Mouse (Mus musculus) spleen, postnatal 4 days (tissue): ENCODE results near the gene Ror2.

Experiments
- DNase-seq, 2 experiments: peaks; one replicate each; pipeline ENCODE4 v3.0.0; 2022; ENCODE audit warnings: low spot score in 2 of 2

The Ror2 gene

DNA sequence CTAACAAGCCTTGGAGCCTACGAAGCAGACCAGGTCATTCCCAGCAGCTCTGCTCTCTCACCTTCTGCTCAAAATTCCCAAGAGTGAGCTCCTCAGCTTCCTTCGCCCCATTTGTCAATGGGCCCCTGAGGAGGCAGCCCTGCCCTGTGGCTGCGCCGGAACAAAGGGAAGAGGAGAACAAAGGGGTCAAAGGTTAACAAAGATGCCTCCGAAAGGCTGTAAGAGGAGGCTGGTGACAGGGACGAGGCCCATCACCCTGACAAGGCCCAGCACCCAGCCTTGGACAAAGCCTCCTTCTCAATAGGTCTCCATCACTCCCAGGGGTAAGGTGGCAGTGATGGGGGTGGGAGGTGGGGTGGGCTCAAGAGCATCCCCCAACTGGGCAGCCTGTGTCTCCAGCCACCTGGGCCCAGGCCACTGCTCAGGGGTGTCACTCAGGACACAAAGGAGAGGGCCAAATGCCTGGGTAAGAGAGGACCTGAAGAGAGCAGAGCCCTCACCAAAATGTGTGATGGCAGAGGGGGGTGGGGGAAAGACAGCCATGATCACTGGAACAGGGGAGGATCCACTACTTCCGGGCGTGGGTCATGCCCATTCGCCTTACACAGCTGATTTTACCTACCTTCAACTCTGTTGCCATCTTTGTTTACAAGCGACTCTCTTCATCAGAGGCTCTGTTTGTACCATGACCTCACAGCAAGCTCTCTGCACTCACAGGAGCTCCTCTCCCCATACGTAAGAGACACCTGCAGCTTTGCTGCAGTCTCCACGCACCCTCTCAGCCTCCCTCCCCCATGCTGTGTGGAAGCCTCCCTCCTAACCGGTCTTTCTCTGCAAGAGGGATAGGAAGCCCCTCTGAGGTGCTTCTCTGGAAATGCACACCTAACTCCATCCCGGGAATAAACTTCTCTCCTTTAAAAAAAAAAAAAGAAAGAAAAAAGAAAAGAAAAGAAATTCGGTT is 51.8 kb downstream of the Ror2 start:
- DNase-seq: no peak

DNA sequence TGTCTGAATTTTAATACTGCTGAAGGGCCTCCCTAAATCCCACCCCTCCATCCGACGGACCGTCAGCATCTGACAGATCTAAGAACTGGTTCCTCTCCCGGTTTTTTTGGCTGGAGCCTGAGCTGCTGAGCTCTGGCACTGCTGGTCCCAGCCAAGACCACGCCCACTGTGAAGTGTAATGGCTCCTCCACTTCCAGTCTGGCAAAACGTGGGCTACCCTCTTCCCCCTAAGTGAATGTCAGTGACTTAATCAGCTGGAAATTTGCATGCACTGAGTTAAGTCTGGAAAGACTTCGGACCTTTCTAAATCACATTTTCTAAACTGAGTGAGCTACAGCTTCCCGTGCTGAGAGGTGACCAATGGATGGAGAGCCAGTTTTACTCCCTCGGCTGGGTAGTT is 52.5 kb downstream of the Ror2 start:
- no peak for DNase-seq

DNA sequence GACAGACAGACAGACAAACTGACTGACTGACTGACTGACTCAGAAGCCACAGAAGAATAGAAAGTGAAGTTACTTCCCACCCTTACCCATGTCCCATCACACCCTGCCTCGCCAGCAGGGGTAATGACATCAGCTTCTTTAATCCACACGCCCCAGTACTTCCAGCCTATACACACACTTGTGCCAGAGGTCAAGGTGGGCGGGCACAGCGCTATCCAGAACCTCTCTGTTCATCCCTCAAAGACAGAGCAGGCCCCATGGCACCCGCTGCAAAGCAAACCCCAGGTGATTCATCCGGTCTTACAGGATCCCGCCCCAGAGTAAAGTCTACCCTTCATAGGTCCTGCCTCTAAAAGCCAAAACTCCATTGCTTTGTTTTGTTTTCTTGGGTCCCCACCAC is 53.5 kb downstream of the Ror2 start:
- DNase-seq: no peak

DNA sequence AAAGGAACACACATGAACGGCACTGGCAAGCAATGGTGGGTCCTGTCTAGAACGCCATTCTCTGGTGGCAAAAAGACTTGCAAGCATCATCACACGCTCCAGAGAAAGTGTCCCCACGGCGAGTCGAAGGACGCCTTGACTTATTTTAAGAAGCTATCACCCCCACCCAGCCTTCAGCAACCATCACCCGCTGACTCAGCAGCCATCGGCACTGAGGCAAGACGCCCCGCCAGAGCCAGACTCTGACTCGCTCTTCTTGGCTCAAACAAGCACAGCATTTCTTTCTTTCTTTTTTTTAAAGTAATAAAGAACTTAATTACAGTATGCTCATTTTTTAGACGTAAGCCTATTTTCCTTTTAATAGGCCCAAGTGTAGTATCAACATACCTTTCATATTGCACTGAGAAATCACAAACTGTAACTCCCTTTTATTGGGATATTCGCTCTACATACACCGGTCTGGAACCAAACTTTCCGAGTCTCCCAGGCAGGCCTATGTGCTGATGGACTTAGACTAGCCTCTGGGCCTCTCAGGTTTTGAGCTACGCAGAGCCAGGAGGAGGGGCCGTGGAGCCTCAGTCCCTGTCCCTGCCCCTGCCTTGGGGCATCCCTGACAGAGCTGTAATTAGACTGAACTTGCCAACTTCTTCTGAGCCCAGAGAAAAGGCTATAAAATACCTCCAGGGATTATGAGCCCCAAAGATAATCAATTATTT is 55.3 kb downstream of the Ror2 start:
- no peak for DNase-seq

DNA sequence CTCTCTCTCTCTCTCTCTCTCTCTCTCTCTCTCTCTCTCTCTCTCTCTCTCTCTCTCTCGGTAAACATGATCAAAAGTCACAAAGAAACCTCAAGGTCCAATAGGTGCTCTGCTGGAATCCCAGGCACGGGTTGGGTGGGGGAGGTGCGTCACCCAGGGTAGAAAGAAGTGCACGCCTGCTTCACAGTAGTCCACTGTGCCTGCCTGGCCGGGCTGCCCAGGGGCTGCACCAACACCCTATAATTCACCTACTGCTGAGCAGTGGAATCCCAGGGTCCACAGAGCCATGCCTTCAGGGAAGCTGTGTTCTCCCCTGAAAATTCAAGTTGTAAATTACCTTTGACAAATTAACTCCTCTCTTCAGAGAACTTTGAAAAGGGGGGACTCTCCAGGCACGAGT is 58.9 kb downstream of the Ror2 start:
- no peak for DNase-seq

DNA sequence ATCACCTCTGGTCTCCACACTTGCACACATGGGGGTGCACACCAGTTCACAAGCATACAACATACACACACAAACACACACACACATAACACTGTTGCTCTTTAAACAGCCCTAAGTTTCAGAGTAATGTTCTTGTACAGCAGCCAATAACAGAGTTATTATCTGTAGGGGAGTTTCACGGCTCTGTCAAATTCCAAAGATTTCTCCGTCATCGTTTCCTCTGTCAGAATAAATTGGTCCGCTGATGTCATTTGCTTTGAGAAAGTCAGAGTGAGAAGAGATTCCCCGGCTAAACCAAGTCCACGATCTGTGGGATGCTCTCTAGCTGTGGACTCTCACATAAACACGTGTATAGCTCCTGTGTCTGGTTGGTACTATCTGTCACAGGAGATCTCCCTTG is 59.5 kb downstream of the Ror2 start:
- no peak for DNase-seq

DNA sequence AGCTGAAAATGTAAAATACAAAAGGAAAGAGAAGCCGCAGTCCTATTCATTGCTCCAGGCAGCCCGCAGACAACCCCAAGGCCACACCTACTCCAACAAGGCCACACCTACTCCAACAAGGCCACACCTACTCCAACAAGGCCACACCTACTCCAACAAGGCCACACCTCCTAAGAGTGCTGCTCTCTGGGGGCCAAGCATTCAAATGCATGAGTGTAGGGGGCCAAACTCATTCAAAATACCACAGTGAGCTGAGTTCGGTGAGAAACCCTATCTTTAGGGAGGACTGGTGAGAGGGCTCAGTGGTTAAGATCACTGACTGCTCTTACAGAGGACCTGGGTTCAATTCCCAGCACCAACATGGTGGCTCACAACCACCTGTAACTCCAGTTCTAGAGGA is 60.0 kb downstream of the Ror2 start:
- no peak for DNase-seq

DNA sequence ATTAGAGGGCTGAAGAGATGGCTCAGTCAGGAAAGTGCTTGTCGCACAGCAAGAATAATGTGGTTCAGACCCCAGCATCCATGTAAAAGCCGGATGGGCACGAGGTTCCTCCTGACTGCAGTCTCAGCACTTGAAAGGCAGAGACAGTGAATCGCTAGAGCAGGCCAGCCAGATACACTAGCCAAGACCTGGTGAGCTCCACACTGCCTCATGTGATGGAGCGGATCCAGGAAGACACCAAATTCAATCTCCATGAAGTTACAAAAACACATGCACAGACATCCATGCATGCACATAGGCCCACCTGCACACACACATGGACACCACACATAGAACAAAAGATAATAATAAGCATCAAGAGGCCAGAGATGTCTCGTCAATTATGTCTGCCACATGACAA is 64.7 kb downstream of the Ror2 start:
- no peak for DNase-seq

DNA sequence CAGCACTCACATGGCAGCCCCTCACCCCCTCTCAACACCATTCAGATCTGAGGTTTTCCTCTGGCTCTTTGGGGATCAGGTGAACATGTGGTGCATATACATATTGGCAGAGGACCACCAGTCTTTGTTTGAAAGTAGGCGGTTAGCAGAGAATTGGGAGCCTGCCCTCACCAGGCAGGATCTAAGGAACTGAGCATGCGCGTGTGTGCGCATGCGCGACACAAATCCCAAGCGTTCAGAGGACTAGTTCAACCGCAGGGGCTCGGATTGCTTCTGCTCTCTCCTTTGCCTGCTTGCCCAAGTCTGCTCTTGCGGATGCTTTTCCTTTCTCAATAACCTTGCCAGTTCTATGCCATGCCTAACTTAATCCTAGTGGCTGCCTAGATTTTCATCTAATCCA is 66.0 kb downstream of the Ror2 start:
- DNase-seq: no peak

DNA sequence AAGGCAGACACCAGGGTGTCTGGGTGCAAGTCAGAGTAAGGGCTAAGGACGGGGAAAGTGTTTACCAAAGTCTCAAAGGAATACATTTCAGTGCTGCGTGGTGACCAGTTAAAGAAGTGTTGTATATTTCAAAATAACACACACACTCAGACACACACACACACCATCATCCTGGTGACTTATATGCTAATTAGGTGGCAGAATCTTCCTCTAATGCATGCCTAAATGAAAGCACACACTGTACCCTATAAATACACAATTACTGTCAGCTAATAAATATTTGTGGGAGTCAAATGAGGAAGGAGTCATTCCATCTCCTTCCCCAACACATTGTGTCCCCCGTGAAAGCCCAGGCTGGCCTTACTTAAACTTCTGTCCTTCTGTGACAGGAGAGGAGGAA is 66.5 kb downstream of the Ror2 start:
- no peak for DNase-seq

DNA sequence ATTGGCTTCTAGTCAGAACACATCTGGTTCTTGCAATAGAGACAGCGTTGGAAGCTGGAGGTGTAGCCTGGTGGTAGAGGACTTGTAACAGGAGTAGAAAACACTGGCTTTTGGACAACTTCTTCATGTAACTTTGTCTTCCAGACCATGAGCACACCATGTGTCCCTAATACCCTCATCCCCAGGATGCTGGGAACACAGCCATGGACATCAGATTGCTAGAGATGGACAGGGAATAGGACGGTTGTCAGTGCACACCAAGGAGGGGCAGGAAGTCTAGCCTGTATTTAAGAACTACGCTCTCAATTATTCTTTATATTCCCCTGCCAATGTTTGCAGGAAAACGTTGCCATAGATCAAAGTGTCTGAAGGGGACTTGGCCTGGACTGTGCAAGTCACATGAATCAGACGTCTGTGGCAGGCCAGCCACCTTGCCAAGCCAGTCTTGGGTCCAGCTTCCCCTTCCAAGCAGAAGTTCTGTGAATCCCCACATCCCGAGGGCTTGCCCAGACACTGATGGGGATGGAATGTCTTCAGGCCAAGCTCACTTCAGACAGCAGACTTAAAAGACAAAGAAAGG is 68.4 kb downstream of the Ror2 start:
- DNase-seq: no peak

DNA sequence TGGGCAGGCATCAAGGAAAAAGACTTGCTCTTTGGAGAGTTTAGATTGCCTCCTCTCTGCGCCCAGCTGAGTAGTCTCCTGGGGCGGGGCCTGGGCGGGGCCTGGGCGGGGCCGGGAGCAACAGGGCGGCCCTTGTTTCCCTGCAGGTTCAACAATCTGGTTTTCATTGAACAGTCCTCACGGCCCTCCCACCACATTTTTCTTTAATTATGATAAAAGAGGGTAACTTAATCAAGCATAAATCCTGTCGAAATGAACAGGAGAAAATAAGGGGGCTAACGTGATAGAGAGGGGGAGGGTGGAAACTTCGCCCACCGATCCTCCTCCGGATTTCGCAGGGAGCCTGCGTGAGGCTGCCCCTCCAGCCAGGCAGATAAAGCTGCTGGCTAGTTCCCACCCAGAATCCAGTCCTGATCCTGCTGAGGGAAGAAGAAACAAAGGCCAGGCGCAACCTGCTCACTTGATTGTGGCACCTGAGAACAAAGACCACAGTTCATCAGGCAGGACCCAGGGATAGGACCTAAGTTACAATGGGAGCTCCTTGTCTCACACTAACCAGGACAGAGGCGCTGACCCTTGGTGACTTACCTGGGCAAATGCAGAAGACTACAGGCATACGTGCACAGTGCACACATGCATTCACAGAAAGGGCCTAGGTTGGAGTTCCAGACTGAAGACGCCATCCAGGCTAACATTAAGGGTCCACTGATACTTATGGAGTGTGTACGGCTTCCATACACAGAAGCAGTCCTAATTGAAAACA is 73.8 kb downstream of the Ror2 start:
- DNase-seq: no peak

DNA sequence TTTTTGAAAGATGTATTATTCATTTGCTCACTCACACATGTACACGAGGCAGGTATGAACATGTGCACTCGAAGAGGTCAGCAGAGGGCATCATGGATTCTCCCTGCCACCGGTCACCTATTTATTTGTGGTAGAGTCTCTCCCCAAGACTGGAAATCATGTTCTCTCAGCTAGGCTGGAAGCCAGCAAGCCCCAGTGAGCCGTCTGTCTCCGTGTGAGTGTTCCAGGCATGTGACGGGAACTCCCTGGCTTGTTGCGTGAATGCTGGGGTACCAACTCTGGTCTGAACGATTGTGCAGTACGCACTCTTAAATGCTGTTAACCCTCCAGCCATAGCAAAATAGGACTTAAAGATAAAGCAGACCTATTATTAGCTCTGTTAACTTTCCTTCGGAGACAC is 77.4 kb downstream of the Ror2 start:
- DNase-seq: no peak

DNA sequence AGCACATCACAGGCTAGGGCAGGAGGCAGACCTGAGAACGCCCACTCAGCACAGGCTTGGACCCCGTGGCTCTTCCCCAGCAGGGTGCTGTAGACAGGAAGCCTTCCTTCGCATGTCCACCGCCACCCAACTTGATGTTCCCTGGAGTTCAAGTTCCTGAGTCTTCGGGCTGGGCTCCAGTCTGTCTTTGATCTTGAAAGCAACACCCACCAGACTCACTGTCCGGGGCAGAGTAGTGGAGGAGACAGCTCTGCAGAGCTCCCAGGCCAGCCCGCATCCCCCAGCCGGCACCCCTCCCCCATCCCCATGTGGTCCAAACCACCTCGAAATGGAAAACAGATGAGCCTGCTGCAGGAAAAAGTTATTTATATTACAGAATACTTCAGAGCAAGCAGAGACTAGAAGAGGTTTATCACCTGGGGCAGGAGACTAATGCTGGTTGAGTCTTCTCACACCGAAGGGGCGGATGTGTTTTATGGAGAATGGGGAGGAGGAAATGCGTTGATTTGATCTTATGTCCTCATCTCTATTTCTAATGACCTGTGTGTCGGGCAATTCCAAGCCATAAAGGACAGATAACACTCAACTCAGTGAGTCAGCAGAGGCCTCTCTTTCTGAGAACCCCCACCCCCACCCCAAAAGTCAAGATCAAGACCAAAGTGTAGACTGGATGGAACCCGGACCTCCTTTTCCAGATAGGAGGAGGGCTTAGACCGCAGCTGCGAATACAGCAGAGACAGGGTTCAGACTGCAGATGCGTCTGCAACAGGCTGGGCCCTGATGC is 80.6 kb downstream of the Ror2 start:
- no peak for DNase-seq

DNA sequence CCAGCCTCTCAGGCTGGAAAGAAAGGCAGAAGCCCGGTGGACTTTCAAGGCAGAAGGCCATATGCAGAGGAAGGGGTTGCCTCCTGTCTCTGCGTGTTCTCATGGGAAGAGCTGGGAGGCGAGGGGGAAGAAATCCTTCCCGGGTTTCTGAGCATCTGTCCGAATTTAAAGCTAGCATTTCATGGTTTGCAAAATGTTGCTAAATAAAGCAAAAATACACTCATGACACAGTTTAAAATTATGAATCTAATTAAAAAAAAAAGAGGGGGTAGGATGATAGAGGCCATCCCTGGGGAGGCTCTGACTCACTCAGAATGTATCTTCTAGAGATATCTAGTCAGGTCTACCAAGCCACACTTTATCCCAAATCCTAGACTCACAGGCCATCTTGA is 83.5 kb downstream of the Ror2 start:
- no peak for DNase-seq

DNA sequence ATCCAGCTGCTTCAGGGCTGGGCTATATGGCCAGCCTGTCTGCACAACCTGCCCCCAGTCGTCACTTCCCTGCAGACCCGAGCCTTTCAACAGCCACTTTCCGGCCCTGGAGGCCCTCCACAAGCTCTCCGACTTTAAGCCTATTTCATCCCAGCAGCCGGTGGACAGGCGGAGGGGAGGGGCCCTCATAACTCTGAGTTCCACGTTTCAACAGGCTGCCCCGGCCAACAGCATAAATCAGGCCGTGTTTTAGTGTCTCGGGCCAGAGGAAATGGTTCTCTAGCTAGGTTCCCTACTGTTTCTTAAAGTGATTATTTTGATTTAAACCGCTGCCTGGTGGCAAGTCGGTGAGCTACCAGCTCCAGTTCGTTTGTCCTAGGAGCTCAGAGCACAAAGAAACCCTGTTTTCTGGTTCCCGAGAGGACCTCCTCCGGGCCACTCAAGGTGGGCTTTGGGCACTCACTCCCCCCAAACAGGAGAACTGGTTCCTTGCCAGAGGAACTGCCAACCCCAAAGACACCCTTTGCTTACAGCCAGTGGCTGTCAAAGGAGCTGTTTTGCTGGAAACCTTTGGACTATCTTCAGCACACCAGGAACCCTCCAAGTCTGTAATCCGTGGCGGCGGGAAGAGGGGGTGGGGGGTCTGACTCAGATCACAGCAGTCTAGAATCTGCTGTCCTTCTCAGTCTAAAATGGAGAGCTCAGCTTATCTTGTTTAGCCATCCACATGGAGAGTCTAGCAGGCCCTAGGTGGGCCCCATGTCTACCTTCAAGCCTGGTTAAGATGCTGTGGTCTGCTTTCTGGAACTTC is 84.1 kb downstream of the Ror2 start:
- no peak for DNase-seq

DNA sequence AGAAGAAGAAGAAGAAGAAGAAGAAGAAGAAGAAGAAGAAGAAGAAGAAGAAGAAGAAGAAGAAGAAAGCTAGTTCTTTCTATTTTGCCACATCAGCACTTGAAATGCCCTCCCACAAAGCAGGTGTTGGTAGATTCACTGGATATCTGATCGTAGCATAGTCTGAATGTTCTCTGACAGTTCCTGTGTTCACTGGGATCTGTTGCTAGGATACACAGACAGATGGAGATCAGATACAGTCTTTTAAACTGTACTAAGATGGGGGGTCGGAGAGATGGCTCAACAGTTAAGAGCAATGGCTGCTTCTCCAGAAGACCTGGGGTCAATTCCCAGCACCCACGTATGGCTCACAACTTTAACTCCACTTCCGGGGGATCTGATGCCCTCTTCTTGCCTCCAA is 85.8 kb downstream of the Ror2 start:
- no peak for DNase-seq

DNA sequence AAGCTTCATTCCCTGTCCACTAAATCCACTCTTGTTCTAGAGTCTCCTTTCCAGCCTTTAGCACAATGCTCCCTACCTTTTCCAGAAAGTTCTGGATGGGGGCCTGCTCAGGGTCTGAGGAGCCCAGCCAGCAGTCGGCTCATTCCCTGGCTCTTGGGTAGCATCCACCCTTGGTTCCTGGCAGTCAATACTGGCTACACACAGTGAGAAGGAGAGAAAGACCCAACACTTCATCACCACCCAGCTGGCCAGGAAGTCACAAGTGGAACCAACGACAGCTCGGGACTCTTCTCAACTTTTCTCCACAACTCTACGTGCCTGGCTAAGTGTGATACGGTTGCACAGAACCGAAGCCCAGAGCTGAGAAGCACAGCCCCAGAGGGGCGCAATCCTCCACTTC is 86.7 kb downstream of the Ror2 start:
- no peak for DNase-seq

DNA sequence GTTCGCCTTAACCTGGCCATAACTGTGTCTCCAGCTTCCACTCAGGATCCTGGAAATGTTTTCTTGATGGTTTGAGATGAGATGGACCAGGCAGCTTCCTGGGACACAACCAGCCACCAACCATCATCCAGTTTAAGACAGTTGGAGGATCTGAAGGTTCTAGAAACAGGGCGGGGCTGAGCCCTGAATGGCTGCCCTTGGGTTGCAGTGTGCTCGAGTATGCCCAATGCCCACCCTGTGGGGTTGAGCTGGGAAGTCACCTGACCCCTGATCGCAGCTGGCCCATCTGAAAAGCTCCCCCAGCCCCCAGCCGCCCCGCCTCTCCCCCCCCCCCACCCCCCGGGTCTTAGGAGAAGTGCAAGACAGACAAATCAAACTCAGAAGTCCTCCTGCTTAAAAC is 89.2 kb downstream of the Ror2 start:
- DNase-seq: no peak

DNA sequence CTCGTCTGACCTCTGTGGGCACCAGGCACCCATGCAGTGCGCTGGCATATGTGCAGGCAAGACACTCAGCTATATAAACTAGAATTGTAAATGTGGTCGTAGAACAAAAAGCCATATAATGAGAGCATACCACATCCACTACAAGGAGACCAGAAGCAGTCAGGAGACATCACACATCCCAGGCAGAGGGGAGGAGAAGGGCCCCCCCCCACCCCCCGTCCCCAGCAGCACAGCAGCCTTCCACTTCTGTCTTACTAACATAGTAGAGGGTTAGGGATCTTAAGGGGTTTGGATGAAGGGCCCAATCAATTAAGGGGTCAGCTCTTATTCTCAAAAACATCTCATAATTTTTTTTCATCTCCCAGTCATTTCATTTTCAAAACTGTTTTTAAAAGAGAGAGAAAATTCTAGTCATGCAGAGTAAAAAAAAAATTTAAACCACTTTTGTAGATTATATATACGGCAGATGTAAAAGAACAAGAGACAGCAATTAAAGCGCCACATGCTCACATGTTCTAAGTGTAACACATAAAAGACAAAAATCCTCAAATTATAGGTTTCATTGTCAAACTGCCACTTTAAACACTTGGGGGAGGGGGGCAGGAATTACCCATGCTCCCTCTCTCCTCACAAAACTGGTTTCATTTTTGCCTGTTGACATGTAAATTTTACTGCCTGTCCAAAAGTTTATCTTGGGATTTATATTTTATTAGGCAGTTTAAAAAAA is 89.8 kb downstream of the Ror2 start:
- DNase-seq: no peak
